Mouse (Mus musculus) CH12.LX (cell line): Measurements from ENCODE around the gene Ift52. TPM values are rescaled to one million over a fixed set of nuclear protein-coding genes. Genes with fewer than 3 reads are reported as not detected.

ENCODE experiments used
- DNase-seq: peaks from one replicate; pipeline ENCODE4 v3.0.0-alpha.2; 2013; ENCODE audit errors: extremely low read depth
- H3K27ac ChIP-seq: 2 replicates; pipeline ENCODE4 v1.5.1; 2012; ENCODE audit warnings: low read depth, mild to moderate bottlenecking, control low read depth, moderate library complexity; ENCODE audit not compliant: insufficient read depth
- H3K27me3 ChIP-seq: replicated peaks from 2 replicates; pipeline ENCODE3; 2012; ENCODE audit warnings: inconsistent platforms
- H3K36me3 ChIP-seq, 2 experiments: replicated peaks in 1 of 2; 2 replicates each; pipeline versions ENCODE3 to v1.6.1; 2012; ENCODE audit warnings: inconsistent platforms in 1 of 2, low read length in 1 of 2, mild to moderate bottlenecking in 1 of 2, mixed read lengths in 1 of 2, moderate library complexity in 1 of 2; ENCODE audit not compliant: control insufficient read depth in 1 of 2, insufficient read depth in 1 of 2
- H3K4me1 ChIP-seq, 2 experiments: 2 replicates each; pipeline ENCODE4 v1.6.1; 2012; ENCODE audit warnings: inconsistent platforms in 1 of 2, moderate library complexity in 1 of 2; ENCODE audit not compliant: insufficient read depth in 2 of 2, control insufficient read depth in 1 of 2
- H3K4me2 ChIP-seq: 2 replicates; pipeline ENCODE4 v1.6.1; 2012; ENCODE audit warnings: low read depth, mild to moderate bottlenecking, control low read depth; ENCODE audit not compliant: poor library complexity, insufficient read depth, severe bottlenecking
- H3K4me3 ChIP-seq, 3 experiments: fragments of 150-350 bp in 1 of 3; sonication (generic) in 1 of 3; replicated peaks in 1 of 3; 2 replicates each; pipeline versions ENCODE3 to v1.5.1; 2011 to 2012; ENCODE audit warnings: low read depth in 2 of 3, low read length in 2 of 3, mild to moderate bottlenecking in 2 of 3, moderate library complexity in 2 of 3, control low read depth in 1 of 3, improper control_type of control experiment in 1 of 3, inconsistent platforms in 1 of 3, mixed read lengths in 1 of 3; ENCODE audit not compliant: poor library complexity in 1 of 3
- H3K79me2 ChIP-seq: replicated peaks from 2 replicates; pipeline ENCODE4 v1.6.1; 2012; ENCODE audit warnings: mild to moderate bottlenecking, moderate library complexity; ENCODE audit not compliant: control insufficient read depth, poor library complexity, insufficient read depth, severe bottlenecking; ENCODE audit errors: extremely low read depth
- H3K9ac ChIP-seq: 2 replicates; pipeline ENCODE4 v1.6.1; 2012; ENCODE audit warnings: low read depth, mild to moderate bottlenecking, control low read depth, moderate library complexity; ENCODE audit not compliant: insufficient read depth
- H3K9me3 ChIP-seq: replicated peaks from 2 replicates; pipeline ENCODE3; 2012; ENCODE audit warnings: low read length, inconsistent platforms, mixed read lengths
- CTCF ChIP-seq, 2 experiments: IDR thresholded peaks in 1 of 2; conservative IDR thresholded peaks in 1 of 2; 2 replicates each; pipeline ENCODE4 v1.5.1; 2011 to 2012; ENCODE audit warnings: low read depth in 2 of 2, low read length in 2 of 2, improper control_type of control experiment in 1 of 2, inconsistent platforms in 1 of 2, mild to moderate bottlenecking in 1 of 2, moderate library complexity in 1 of 2
- HCFC1 ChIP-seq: IDR thresholded peaks from 2 replicates; pipeline ENCODE4 v1.6.1; 2012; ENCODE audit warnings: low read depth, mild to moderate bottlenecking, inconsistent platforms, low read length, improper control_type of control experiment
- IRF4 ChIP-seq: IDR thresholded peaks from 2 replicates; pipeline ENCODE4 v1.6.1; 2014; ENCODE audit warnings: low read depth, mild to moderate bottlenecking, inconsistent platforms, low read length, improper control_type of control experiment
- JUN ChIP-seq: IDR thresholded peaks from 2 replicates; pipeline ENCODE4 v1.6.1; 2011; ENCODE audit warnings: low read depth, mild to moderate bottlenecking, low read length, improper control_type of control experiment, moderate library complexity; ENCODE audit not compliant: insufficient read depth
- KAT2A ChIP-seq: IDR thresholded peaks from 2 replicates; pipeline ENCODE4 v1.6.1; 2012; ENCODE audit warnings: low read length, improper control_type of control experiment, inconsistent platforms; ENCODE audit not compliant: insufficient replicate concordance
- MAFK ChIP-seq: IDR thresholded peaks from 2 replicates; pipeline ENCODE4 v1.6.1; 2011; ENCODE audit warnings: low read length, improper control_type of control experiment; ENCODE audit not compliant: insufficient replicate concordance
- MAX ChIP-seq: IDR thresholded peaks from 2 replicates; pipeline ENCODE4 v1.6.1; 2011; ENCODE audit warnings: low read length, improper control_type of control experiment
- MAZ ChIP-seq: IDR thresholded peaks from 2 replicates; pipeline ENCODE4 v1.6.1; 2012; ENCODE audit warnings: low read depth, mild to moderate bottlenecking, inconsistent platforms, low read length, improper control_type of control experiment, moderate library complexity
- NELFE ChIP-seq: IDR thresholded peaks from 2 replicates; pipeline ENCODE4 v1.6.1; 2011; ENCODE audit warnings: low read depth, low read length, improper control_type of control experiment
- POLR2A ChIP-seq: IDR thresholded peaks from 2 replicates; pipeline ENCODE4 v1.6.1; 2011; ENCODE audit warnings: low read depth, mild to moderate bottlenecking, improper control_type of control experiment, low read length
- RAD21 ChIP-seq: IDR thresholded peaks from 2 replicates; pipeline ENCODE4 v1.6.1; 2011; ENCODE audit warnings: low read depth, mild to moderate bottlenecking, low read length, improper control_type of control experiment, moderate library complexity
- RCOR1 ChIP-seq: conservative IDR thresholded peaks from 2 replicates; pipeline ENCODE4 v1.6.1; 2012; ENCODE audit warnings: low read depth, mild to moderate bottlenecking, inconsistent platforms, low read length, improper control_type of control experiment
- SMC3 ChIP-seq: IDR thresholded peaks from 2 replicates; pipeline ENCODE4 v1.6.1; 2011; ENCODE audit warnings: low read depth, low read length, improper control_type of control experiment
- TBP ChIP-seq: conservative IDR thresholded peaks from 2 replicates; pipeline ENCODE4 v1.6.1; 2011; ENCODE audit warnings: low read depth, low read length, improper control_type of control experiment
- UBTF ChIP-seq: IDR thresholded peaks from 2 replicates; pipeline ENCODE4 v1.6.1; 2012; ENCODE audit warnings: low read depth, mild to moderate bottlenecking, inconsistent platforms, low read length, improper control_type of control experiment, moderate library complexity
- USF2 ChIP-seq: conservative IDR thresholded peaks from 2 replicates; pipeline ENCODE4 v1.6.1; 2011; ENCODE audit warnings: low read depth, low read length, improper control_type of control experiment
- ZC3H11A ChIP-seq: IDR thresholded peaks from 2 replicates; pipeline ENCODE4 v1.6.1; 2012; ENCODE audit warnings: low read depth, mild to moderate bottlenecking, inconsistent platforms, low read length, improper control_type of control experiment
- ZKSCAN1 ChIP-seq: IDR thresholded peaks from 2 replicates; pipeline ENCODE4 v1.6.1; 2012; ENCODE audit warnings: low read depth, inconsistent platforms, low read length, improper control_type of control experiment, borderline replicate concordance
- ZMIZ1 ChIP-seq: IDR thresholded peaks from 2 replicates; pipeline ENCODE4 v1.6.1; 2012; ENCODE audit warnings: low read depth, mild to moderate bottlenecking, inconsistent platforms, low read length, improper control_type of control experiment
- ZNF384 ChIP-seq: IDR thresholded peaks from 2 replicates; pipeline ENCODE4 v1.6.1; 2012; ENCODE audit warnings: low read depth, low read length, improper control_type of control experiment, inconsistent platforms
- dilution Hi-C: fragments of 300-500 bp; cut with MboI; formaldehyde crosslinking; loops from 2 replicates; pipeline ENCODE4 v1.14.3; 2020; ENCODE audit warnings: low sequenced_read_pairs; ENCODE audit not compliant: extremely low pct_unique_long_range_greater_than_20kb, extremely low pct_ligation_motif_present
- in situ Hi-C: fragments of 300-500 bp; cut with MboI; formaldehyde crosslinking; loops from 3 replicates; pipeline ENCODE4 v1.14.3; 2019; ENCODE audit warnings: low sequenced_read_pairs, low pct_ligation_motif_present, low pct_unique_long_range_greater_than_20kb, mixed read lengths
- polyA plus RNA-seq: library from polyadenylated mRNA; unstranded; fragments of >175 nt; gene quantifications from 2 replicates; pipeline ENCODE4 v1.2.1, GENCODE M21; 2012; ENCODE audit warnings: low read depth; ENCODE audit not compliant: insufficient read length
- total RNA-seq, 2 experiments: library from RNA; depleted of rRNA; stranded (reverse); fragments of 300-350 nt in 1 of 2; fragments of >200 nt in 1 of 2; gene quantifications; 2 replicates each; pipeline ENCODE4 v1.2.3; 2012 to 2014

Ift52 gene
- total and polyA plus RNA-seq, 3 experiments = 13.0 to 33.6 (median 14.4) TPM

DNA sequence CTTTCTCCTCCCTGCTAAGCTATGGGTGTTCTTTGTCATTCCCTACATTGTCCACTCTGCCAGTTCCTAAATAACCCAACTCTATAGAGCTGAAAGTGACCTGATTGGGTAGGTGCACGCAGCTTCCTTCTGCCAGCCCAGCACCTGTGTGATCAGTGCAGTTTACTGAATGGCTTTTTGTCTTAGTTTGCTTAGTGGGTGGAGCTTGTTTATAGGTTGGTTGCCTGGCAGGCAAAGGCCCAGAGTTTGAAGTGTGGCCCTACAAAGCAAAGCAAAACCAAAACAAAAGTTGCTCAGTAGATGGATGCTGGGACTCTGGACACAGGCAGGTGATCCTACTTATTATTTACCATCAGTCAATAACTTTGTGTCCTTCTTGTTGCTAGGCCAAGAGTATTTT is 34.5 kb downstream of the Ift52 start:
- no peak for DNase-seq
- Histone ChIP-seq H3K4me2 (no peak overlapping the region), H3K4me1 (peaks cover 1 to 28% of the 10 kb centered on the region in 2 experiments; a peak in 3 of 4 replicates), H3K27ac (no peak overlapping the region), H3K27me3 (no peaks in the 10 kb centered on the region), H3K4me3 (no peak overlapping the region), H3K79me2 (peaks cover 16% of the 10 kb centered on the region), H3K9me3 (no peaks in the 10 kb centered on the region), H3K9ac (no peak overlapping the region), H3K36me3 (peaks cover 6 to 31% of the 10 kb centered on the region in 2 experiments)
- TF ChIP-seq IRF4 (no peak), MAFK (no peak), KAT2A (no peak), SMC3 (no peak)
- dilution Hi-C loops = no loop called here
- in situ Hi-C loops = no loop called here

DNA sequence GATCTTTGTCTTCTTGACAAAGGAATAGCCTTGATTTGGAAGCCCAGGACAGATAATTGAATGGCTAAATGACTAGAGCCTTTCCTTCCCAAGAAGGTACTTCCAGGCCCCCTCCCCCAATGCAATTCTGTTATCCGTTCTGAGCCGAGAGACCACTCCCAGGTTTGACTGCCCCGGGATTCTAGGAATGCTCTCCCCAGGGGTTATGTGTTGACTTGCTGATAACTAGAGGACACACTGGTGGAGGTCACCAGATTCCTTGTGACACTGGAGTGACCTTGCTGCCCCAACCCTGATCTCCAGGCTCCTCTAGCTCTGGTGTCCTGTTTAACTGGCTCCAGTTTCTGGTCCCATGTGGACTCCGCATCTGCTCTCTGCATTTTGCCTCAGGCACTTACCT is 34.9 kb downstream of the Ift52 start:
- H3K27me3 ChIP-seq = no peaks in the 10 kb centered on the region
- H3K9ac ChIP-seq = no peak overlapping the region
- no peaks in the 10 kb centered on the region for H3K9me3 ChIP-seq
- no peak overlapping the region for H3K27ac ChIP-seq
- H3K4me1 ChIP-seq = peaks cover 5 to 32% of the 10 kb centered on the region in 2 experiments; a peak in 3 of 4 replicates
- H3K4me3 ChIP-seq = no peak overlapping the region
- in situ Hi-C loops = no loop called here
- TF ChIP-seq POLR2A (no peak), RCOR1 (no peak), CTCF (conservative IDR thresholded peaks at IDR 0.05 in 1 of 2, IDR thresholded peaks at IDR 0.05 in 1 of 2; ENCODE audit: low read depth in 2 of 2, low read length in 2 of 2) (no peak), ZC3H11A (no peak), JUN (no peak), MAZ (no peak), HCFC1 (no peak), MAX (no peak), ZMIZ1 (no peak), ZNF384 (no peak), NELFE (no peak), ZKSCAN1 (no peak), TBP (no peak), RAD21 (no peak), USF2 (no peak), UBTF (no peak)
- TF ChIP-seq, all 38 proteins: peak for 0
- no peak for DNase-seq
- no peak overlapping the region for H3K4me2 ChIP-seq
- H3K36me3 ChIP-seq = peaks cover 3 to 26% of the 10 kb centered on the region in 2 experiments
- dilution Hi-C loops = no loop called here
- H3K79me2 ChIP-seq = peaks cover 20% of the 10 kb centered on the region
